Mouse (Mus musculus) midbrain, postnatal 0 days (tissue): ENCODE results near the gene Ptprh. TPM values are rescaled to one million over a fixed set of nuclear protein-coding genes. Genes with fewer than 3 reads are reported as not detected.
A peak's percentile ranks its signal among the peaks of the same experiment; 100 is the strongest.

Experiments
- ATAC-seq: fragments of 200-750 bp; cut with Nextera tagmentation; 2 replicates; pipeline ENCODE4 v1.8.0; 2017; ENCODE audit warnings: moderate number of reproducible peaks, mild to moderate bottlenecking, moderate TSS enrichment, moderate library complexity; ENCODE audit not compliant: low FRiP score
- DNase-seq: peaks from one replicate; pipeline ENCODE4 v3.0.0-alpha.2; 2015; ENCODE audit warnings: low spot score
- H3K27ac ChIP-seq: fragments of 300-500 bp; sonication (generic); 2 replicates; pipeline ENCODE4 v1.5.1; 2014; ENCODE audit warnings: low read depth, mild to moderate bottlenecking, low read length, mixed read lengths
- H3K27me3 ChIP-seq: fragments of 300-500 bp; sonication (generic); 2 replicates; pipeline ENCODE4 v1.6.1; 2014; ENCODE audit warnings: low read length, control low read depth, mixed read lengths; ENCODE audit not compliant: insufficient read depth
- H3K36me3 ChIP-seq: fragments of 300-500 bp; sonication (generic); 2 replicates; pipeline ENCODE4 v1.6.1; 2014; ENCODE audit warnings: low read length, control low read depth, mixed read lengths; ENCODE audit not compliant: insufficient read depth
- H3K4me1 ChIP-seq: fragments of 300-500 bp; sonication (generic); 2 replicates; pipeline ENCODE4 v1.6.1; 2014; ENCODE audit warnings: mild to moderate bottlenecking, control low read depth, antibody characterized with exemption, low read length, mixed read lengths; ENCODE audit not compliant: insufficient read depth
- H3K4me2 ChIP-seq: fragments of 300-500 bp; sonication (generic); 2 replicates; pipeline ENCODE4 v1.6.1; 2014; ENCODE audit warnings: low read depth, mild to moderate bottlenecking, low read length, mixed read lengths; ENCODE audit not compliant: poor library complexity, severe bottlenecking
- H3K4me3 ChIP-seq: fragments of 300-500 bp; sonication (generic); 2 replicates; pipeline ENCODE4 v1.5.1; 2014; ENCODE audit warnings: low read depth, mild to moderate bottlenecking, low read length, moderate library complexity
- H3K9ac ChIP-seq: fragments of 300-500 bp; sonication (generic); replicated peaks from 2 replicates; pipeline ENCODE4 v1.6.1; 2014; ENCODE audit warnings: mild to moderate bottlenecking, low read length, moderate library complexity, mixed read lengths; ENCODE audit not compliant: poor library complexity, severe bottlenecking
- H3K9me3 ChIP-seq: fragments of 300-500 bp; sonication (generic); 2 replicates; pipeline ENCODE4 v1.6.1; 2016; ENCODE audit warnings: low read length, control low read depth
- CTCF ChIP-seq: IDR thresholded peaks from 2 replicates; pipeline ENCODE4 v1.5.1; 2016; ENCODE audit warnings: antibody characterized with exemption, mild to moderate bottlenecking
- WGBS: fragments of 180-500 bp; shearing (Covaris S2); extraction: QIAGEN DNeasy Blood & Tissue Kit; methylation state at CpG from one replicate; pipeline ENCODE4 v1.1.7; 2014; 5-methylcytosine and 5-hydroxymethylcytosine counted together
- polyA plus RNA-seq: library from polyadenylated mRNA; unstranded; fragments of >200 nt; fragmentation: Nextera tagmentation; extraction: Ambion mirVana; gene quantifications from 2 replicates; pipeline ENCODE4 v1.2.1, GENCODE M21; 2015
- total RNA-seq: library from RNA; depleted of rRNA; stranded (reverse); fragments of >200 nt; gene quantifications from 2 replicates; pipeline ENCODE4 v1.2.3, GENCODE M21; 2014

The Ptprh gene
- total and polyA plus RNA-seq, 2 experiments from 2014 or later, result 1.3 to 2.4 TPM

- Histone ChIP-seq H3K36me3 (no peaks in the 10 kb centered on the region), H3K4me1 (no peaks in the 10 kb centered on the region), H3K27me3 (no peaks in the 10 kb centered on the region), H3K9me3 (no peaks in the 10 kb centered on the region), H3K4me3 (peak overlapping the region; percentile 8; the same call in 1 of the 2 replicates), H3K9ac (no peak overlapping the region), H3K27ac (no peak overlapping the region), H3K4me2 (peak overlapping the region; percentile 13; the same call in 1 of the 2 replicates)
- DNase-seq (peak; percentile 96), ATAC-seq (peak; percentile 95)
- peak; percentile 99 for TF ChIP-seq CTCF
- WGBS, result 15% methylated on average over 15 of the region's 15 CpGs
Observed at GRCm38 (mm10) chr7:4556256-4557166, 47.3 kb downstream of the Ptprh start.

GRCm38 (mm10) chr7:4547221-4547641 is 56.6 kb downstream of the Ptprh start, which contains the start of gene Syt5:
TSS of gene Syt5 (minus strand) at chr7:4547541.
- ATAC-seq (peak; percentile 90), DNase-seq (peak; percentile 92)
- H3K4me3 ChIP-seq, result peak within 1 kb of the TSS; percentile 54
- no peak for TF ChIP-seq CTCF
- peaks cover 10% of the 10 kb centered on the region for H3K4me1 ChIP-seq
- H3K36me3 ChIP-seq, result no peaks in the 10 kb centered on the region; the same call in 1 of the 2 replicates
- no peaks in the 10 kb centered on the region for H3K27me3 ChIP-seq
- H3K27ac ChIP-seq, result peak within 1 kb of the TSS; percentile 93
- WGBS, result 3% methylated on average over 33 of the region's 33 CpGs
- H3K4me2 ChIP-seq, result peak within 1 kb of the TSS; percentile 82
- peak within 1 kb of the TSS; percentile 78 for H3K9ac ChIP-seq
- H3K9me3 ChIP-seq, result no peaks in the 10 kb centered on the region

- Histone ChIP-seq H3K4me1 (peaks cover 10% of the 10 kb centered on the region), H3K27me3 (no peaks in the 10 kb centered on the region), H3K27ac (peak overlapping the region; percentile 93), H3K9ac (peak overlapping the region; percentile 78), H3K9me3 (no peaks in the 10 kb centered on the region), H3K4me3 (peak overlapping the region; percentile 54), H3K36me3 (no peaks in the 10 kb centered on the region; the same call in 1 of the 2 replicates), H3K4me2 (peak overlapping the region; percentile 82)
- DNase-seq, result peak; percentile 96
- 1% methylated on average over 26 of the region's 26 CpGs for WGBS
- peak; percentile 91 for ATAC-seq
- peak; percentile 61 for TF ChIP-seq CTCF
Observed at GRCm38 (mm10) chr7:4546591-4547131, 57.2 kb downstream of the Ptprh start.

GRCm38 (mm10) chr7:4546050-4546449 is 57.8 kb downstream of the Ptprh start:
- Histone ChIP-seq H3K27ac (peak overlapping the region; percentile 93), H3K9ac (peak overlapping the region; percentile 78), H3K9me3 (no peaks in the 10 kb centered on the region), H3K36me3 (peaks cover under 1% of the 10 kb centered on the region; the same call in 1 of the 2 replicates), H3K4me3 (peak overlapping the region; percentile 54), H3K27me3 (no peaks in the 10 kb centered on the region), H3K4me2 (peak overlapping the region; percentile 82), H3K4me1 (peaks cover 10% of the 10 kb centered on the region)
- TF ChIP-seq CTCF, result no peak
- ATAC-seq (peak; percentile 25; the same call in 1 of the 2 replicates), DNase-seq (no peak)
- WGBS, result 69% methylated on average over 15 of the region's 15 CpGs

GRCm38 (mm10) chr7:4542013-4542412 is 61.8 kb downstream of the Ptprh start:
- Histone ChIP-seq H3K27me3 (no peaks in the 10 kb centered on the region), H3K9ac (no peak overlapping the region), H3K4me2 (no peak overlapping the region), H3K9me3 (no peaks in the 10 kb centered on the region), H3K27ac (no peak overlapping the region), H3K36me3 (peaks cover 17% of the 10 kb centered on the region), H3K4me3 (no peak overlapping the region), H3K4me1 (peaks cover 7% of the 10 kb centered on the region; the same call in 1 of the 2 replicates)
- ATAC-seq (no peak), DNase-seq (no peak)
- WGBS, result 43% methylated on average over 17 of the region's 17 CpGs
- no peak for TF ChIP-seq CTCF

GRCm38 (mm10) chr7:4541344-4541743 is 62.5 kb downstream of the Ptprh start:
- peaks cover 7% of the 10 kb centered on the region; the same call in 1 of the 2 replicates for H3K4me1 ChIP-seq
- ATAC-seq, result no peak
- no peaks in the 10 kb centered on the region for H3K9me3 ChIP-seq
- no peak overlapping the region for H3K27ac ChIP-seq
- H3K9ac ChIP-seq, result no peak overlapping the region
- H3K4me2 ChIP-seq, result no peak overlapping the region
- H3K27me3 ChIP-seq, result no peaks in the 10 kb centered on the region
- H3K4me3 ChIP-seq, result no peak overlapping the region
- TF ChIP-seq CTCF, result peak; percentile 40
- 63% methylated on average over 5 of the region's 5 CpGs for WGBS
- H3K36me3 ChIP-seq, result peaks cover 17% of the 10 kb centered on the region
- no peak for DNase-seq
